Mouse (Mus musculus) retina, embryonic 14.5 days (tissue): ENCODE data around the gene Olfr1494.

Source experiments
- DNase-seq: peaks from one replicate; pipeline ENCODE4 v3.0.0-alpha.2; 2015; ENCODE audit warnings: low spot score

The Olfr1494 gene

DNA sequence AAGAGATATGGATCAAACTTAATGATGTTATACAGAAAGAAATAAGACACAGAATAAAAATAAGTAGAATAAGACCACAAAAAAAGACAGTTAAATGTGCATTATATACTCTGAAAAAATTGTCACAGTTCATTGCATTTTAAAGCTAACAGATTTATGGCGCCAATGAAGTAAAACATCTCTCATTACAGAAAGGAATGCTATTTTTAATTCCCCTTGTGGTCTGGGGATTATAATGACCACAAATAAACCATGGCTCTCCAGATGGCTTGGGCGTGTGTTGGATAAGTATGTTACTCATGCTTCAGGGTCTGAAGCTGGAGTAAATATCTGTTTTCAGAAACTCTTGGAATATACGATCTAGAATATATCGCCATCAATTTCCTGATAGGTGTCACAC lies at the start of gene Olfr1494:
Olfr1494 (plus strand) TSS at position 301 of the 400 bp plus-strand sequence.
- DNase-seq: no peak

DNA sequence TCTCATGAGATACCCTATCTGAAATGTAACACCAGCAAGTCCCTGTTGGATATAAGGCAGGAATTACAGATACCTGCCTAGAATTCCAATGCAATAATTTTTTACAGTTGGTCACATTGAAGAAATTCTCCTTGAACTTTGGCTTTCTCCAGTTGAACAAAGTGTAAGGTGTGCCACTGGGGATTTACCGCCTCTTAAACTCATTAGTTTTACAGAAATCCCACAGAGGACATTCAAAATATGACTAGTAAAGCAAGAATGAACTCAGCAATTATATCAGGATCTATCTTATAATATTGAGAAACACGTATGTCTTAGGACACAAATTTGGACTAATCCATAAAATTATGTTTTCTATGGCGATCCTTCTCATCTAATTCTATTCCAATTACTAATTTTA lies 42.6 kb upstream of the Olfr1494 start, which contains the start of gene Olfr1491:
Olfr1491 (plus strand) TSS at position 301 of the 400 bp plus-strand sequence.
- no peak for DNase-seq

DNA sequence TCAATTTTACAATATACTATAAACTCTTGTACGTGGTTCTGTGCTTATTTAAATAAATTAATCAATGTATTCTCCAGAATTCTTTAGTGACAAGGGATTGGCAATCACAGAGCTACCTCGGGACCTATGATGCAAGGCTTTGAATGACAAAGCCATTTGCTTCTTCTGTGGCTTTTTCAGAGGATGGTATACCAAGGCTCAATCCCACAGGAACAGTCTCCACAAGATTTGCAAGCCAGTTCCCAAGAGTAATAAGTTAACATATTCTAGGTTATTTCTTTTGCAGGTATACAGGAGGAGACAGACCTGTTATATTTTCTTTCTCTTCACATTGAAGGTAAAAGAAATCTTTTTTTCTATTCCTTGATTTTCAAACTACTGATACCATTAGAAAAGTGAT lies 16.6 kb upstream of the Olfr1494 start, which contains the start of gene Olfr1493-ps1:
Olfr1493-ps1 (plus strand) TSS at position 301 of the 400 bp plus-strand sequence.
- DNase-seq: no peak

DNA sequence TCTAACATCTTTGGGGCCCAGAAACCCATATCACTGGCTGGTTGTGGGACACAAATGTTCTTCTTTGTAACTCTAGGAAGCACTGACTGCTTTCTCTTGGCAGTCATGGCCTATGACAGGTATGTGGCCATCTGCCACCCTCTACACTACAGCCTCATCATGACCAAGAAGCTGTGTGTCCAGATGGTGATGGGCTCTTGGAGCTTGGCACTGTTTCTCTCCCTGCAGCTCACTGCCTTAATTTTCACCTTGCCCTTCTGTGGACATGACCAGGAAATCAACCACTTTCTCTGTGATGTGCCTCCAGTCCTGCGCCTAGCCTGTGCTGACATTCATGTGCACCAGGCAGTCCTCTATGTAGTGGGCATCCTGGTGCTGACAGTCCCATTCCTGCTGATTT lies 9.8 kb downstream of the Olfr1494 start:
- DNase-seq: no peak

DNA sequence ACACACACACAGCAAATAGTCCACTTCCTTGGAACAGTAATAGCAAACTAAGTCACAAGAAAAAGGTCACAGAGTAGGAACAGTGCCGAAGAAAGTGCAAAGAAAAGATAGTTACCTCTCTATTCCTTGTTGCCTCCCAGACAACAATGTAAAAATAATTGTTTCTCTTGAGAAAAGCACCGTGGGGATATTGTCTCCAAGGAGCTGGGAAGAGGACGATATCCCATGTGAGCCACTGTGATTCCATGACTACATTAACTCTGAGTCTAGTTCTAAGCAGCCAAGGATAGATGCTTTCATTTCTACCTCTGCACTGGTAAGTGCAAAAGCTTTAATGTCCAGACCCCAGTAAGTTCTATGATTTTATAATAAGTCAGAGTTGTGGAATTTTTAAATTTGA lies 24.8 kb downstream of the Olfr1494 start, which contains the start of gene Olfr1495:
Olfr1495 (plus strand) TSS at position 301 of the 400 bp plus-strand sequence.
- DNase-seq: no peak

DNA sequence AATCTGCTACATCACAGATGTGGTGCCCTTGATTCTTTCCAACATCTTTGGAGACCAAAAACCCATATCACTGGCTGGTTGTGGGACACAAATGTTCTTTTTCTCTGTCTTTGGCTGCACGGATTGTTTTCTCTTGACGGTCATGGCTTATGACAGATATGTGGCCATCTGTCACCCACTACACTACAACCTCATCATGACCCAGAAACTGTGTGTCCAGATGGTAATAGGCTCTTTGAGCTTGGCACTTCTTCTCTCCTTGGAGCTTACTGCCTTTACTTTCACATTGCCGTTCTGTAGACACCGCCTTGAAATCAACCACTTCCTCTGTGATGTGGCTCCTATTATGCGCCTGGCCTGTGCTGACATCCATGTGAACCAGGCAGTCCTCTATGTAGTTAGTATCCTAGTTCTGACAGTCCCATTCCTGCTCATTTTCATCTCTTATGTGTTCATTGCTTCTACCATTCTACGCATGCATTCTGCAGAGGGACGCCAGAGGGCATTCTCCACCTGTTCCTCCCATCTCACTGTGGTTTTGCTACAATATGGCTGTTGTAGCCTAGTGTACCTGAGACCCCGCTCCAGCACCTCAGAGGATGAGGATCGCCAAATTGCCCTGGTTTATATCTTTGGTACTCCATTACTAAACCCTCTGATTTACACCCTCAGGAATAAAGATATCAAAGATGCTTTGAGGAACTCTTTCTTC lies 29.2 kb downstream of the Olfr1494 start:
- peak; percentile 3 for DNase-seq

DNA sequence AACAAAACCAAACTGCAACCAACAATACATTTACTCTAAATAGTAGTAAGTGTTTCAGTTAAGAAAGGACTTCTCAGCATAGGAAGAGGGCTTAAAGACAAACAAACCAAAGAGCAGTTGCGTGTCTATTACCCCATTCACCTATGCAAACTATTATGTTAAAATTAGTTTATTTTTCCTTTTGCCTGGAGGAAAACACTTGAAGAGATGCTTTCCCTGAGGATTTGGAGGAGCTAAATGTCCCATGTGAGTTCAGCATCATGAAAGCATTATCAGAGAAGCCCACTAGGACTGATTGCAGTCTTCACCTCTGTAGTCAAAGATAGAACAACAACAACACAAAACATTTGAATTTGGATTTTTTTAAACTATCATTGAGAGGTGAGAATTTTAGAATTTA lies 38.0 kb downstream of the Olfr1494 start, which contains the start of gene Olfr1496:
Olfr1496 (plus strand) TSS at position 301 of the 400 bp plus-strand sequence.
- no peak for DNase-seq

DNA sequence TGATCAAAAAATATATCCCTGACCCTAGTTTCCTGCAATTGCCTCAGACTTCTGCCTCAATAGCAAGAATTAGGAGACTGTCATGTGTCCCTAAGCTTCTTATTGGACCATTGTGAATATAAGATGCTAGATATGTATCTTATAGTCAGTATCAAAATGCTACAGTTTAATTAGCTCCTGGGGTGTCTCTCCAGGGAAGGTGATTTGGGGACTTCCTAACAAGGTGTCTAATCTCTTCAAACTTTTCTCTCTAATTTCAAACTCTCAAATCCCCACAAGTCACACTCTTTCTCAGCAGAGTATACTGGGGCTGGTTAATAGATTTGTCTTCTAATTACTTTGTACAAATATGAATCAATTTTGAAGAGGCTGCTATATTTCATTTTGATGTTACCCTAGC lies 58.6 kb downstream of the Olfr1494 start, which contains the start of gene Olfr1497:
Olfr1497 (minus strand) TSS at position 101 of the 400 bp plus-strand sequence.
- DNase-seq: no peak
